ENCODE assay signal across 8 mouse cellular contexts in the genomic region with DNA sequence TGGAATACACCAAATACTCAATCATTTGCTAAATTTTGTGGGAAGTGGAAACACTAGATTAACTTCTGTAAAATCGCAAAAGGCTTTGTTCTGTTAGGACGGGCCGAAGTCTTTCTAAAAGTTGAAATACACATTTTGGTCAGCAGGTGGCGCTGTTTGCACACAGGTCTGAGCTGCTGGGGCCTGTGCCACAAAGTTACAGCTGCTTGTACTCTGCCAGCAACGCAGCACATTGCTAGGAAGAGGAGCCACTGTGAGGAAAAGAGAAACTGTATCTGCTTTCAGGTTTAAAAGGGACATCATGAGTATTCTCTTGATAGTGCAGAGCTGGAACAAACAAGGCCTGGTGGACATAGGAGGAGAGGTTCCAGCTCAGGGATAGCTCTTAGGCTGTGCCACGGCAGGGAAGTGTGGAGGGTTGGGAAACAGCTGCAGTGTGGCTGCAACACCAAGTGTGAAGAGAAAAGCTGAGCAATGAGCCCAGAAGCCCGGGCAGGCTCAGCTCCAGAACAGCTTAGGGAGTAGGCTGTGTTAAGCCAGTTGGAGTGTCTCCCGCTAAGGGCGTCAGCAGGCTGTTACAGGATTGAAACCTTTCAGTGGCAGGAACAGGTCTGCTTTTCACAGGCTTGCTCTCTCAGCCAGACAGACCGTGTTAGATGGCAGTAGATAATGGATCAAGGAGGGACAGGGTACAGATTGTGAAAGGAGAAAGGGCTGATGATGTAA. TPM values are rescaled to one million over a fixed set of nuclear protein-coding genes. Genes with fewer than 3 reads are reported as not detected.
DNase-seq lines count a peak whose midpoint lies in the region; ATAC-seq and TF ChIP-seq lines count a peak whose summit lies in the region.

No protein-coding gene starts in this region.

- H3K9ac ChIP-seq in ES-E14 (ENCODE audit: insufficient read depth, low read depth, low read length, poor library complexity, severe bottlenecking): no peak overlapping the region
- no peak overlapping the region for H3K9ac ChIP-seq in forebrain, embryonic 16.5 days (replicated peaks; ENCODE audit: low read depth, low read length)

- in situ Hi-C loops in ES-E14 (cut with MboI; ENCODE audit: low sequenced_read_pairs in 2 of 2, unreplicated experiment in 2 of 2): no loop called here

- peaks cover 6% of the 10 kb centered on the region for H3K36me3 ChIP-seq in ES-E14 (ENCODE audit: control insufficient read depth, insufficient read depth, low read length, poor library complexity, severe bottlenecking)
- no peaks in the 10 kb centered on the region; the same call in 1 of the 2 replicates for H3K36me3 ChIP-seq in forebrain, embryonic 16.5 days (ENCODE audit: control insufficient read depth, insufficient read depth)

- peak; percentile 76 for ATAC-seq in forebrain, embryonic 16.5 days

- H3K4me1 ChIP-seq in ES-E14 (ENCODE audit: control insufficient read depth in 2 of 2, insufficient read depth in 2 of 2, low read length in 2 of 2, poor library complexity in 1 of 2): peaks cover under 1 to 2% of the 10 kb centered on the region in 2 experiments; a peak in 1 of 4 replicates
- H3K4me1 ChIP-seq in forebrain, embryonic 16.5 days (replicated peaks; ENCODE audit: control insufficient read depth, insufficient read depth, low read length): peaks cover 16% of the 10 kb centered on the region

- intact Hi-C loops in heart, postnatal 25 days (cut with DNase I): loop anchor here (1.0 to 5.0 kb wide), 4 partner anchors 23 to 175 kb away; no protein-coding TSS in a partner anchor

- WGBS in forebrain, embryonic 16.5 days: 30% methylated on average over 10 of the region's 10 CpGs

- no peak overlapping the region for H3K4me2 ChIP-seq in forebrain, embryonic 16.5 days (ENCODE audit: low read length)

- H3K9me3 ChIP-seq in ES-E14 (ENCODE audit: control insufficient read depth, insufficient read depth, low read depth, low read length): no peaks in the 10 kb centered on the region
- no peaks in the 10 kb centered on the region for H3K9me3 ChIP-seq in forebrain, embryonic 16.5 days (ENCODE audit: control insufficient read depth, low read length)

- H3K27me3 ChIP-seq in forebrain, embryonic 16.5 days (replicated peaks; ENCODE audit: control insufficient read depth, insufficient read depth, low read length): no peaks in the 10 kb centered on the region

- H3K27ac ChIP-seq in ES-E14 (ENCODE audit: insufficient read depth, low read depth, low read length, poor library complexity, severe bottlenecking): no peak overlapping the region
- H3K27ac ChIP-seq in forebrain, embryonic 16.5 days (ENCODE audit: low read length): peak overlapping the region; percentile 63; the same call in 1 of the 2 replicates

- no peak overlapping the region for H3K4me3 ChIP-seq in ES-E14 (ENCODE audit: insufficient read depth in 1 of 2, low read depth in 1 of 2, low read length in 2 of 2, poor library complexity in 1 of 2, severe bottlenecking in 1 of 2)
- no peak overlapping the region for H3K4me3 ChIP-seq in forebrain, embryonic 16.5 days (replicated peaks; ENCODE audit: low read length)

- DNase-seq in ES-E14 (ENCODE audit: low read depth, low spot score): peak; percentile 79
- DNase-seq in cerebellum, adult 18-20 months: peak; percentile 74 to 83
- DNase-seq in heart, postnatal 25 days (ENCODE audit: low spot score): peak; percentile 67
- DNase-seq in layer of hippocampus, adult 18-20 months (ENCODE audit: low spot score in 2 of 2): peak; percentile 81 to 94
- peak; percentile 76 to 78 for DNase-seq in lung, adult 18-20 months
- DNase-seq in ovary, postnatal 10 days (ENCODE audit: low spot score): peak; percentile 67
- peak; percentile 89 for DNase-seq in thymus, postnatal 0 days (ENCODE audit: low spot score)

TF ChIP-seq in ES-E14, 5 proteins besides CTCF, POLR2A, EP300 and RAD21:
- TF ChIP-seq ZC3H11A (IDR thresholded peaks at IDR 0.05; ENCODE audit: borderline replicate concordance, low read depth, low read length) (peak; percentile 87), HCFC1 (IDR thresholded peaks at IDR 0.05; ENCODE audit: borderline replicate concordance, insufficient read depth, low read length) (no peak), ZNF384 (IDR thresholded peaks at IDR 0.05; ENCODE audit: low read depth, low read length) (no peak), MAFK (IDR thresholded peaks at IDR 0.05; ENCODE audit: insufficient read depth, low read depth, low read length) (no peak), CHD2 (IDR thresholded peaks at IDR 0.05; ENCODE audit: low read depth, low read length) (no peak)

RNA-seq across cellular contexts. Expression of gene Timm10, which starts 5.0 kb away (rescaled TPM):
- total RNA-seq in ES-E14 (2012; rRNA removed): 60.2 and 73.5 TPM in 2 replicates
- 58.0 and 69.5 TPM in 2 replicates for polyA plus RNA-seq in forebrain, embryonic 16.5 days (2015; fragmentation: Nextera tagmentation; extraction: Ambion mirVana)
- 100 to 1,000 TPM in 1 of 2 experiments, 10 to 100 TPM in 1; 99.8 to 103 TPM for total RNA-seq in heart, postnatal 25 days (2021)
- 10 to 100 TPM; 52.0 to 57.7 TPM for total RNA-seq in layer of hippocampus, adult 18-20 months (2021)
- 35.6 and 38.9 TPM in 2 replicates for polyA plus RNA-seq in thymus, postnatal 0 days (2015; fragmentation: Nextera tagmentation; extraction: Ambion mirVana)

RNA-seq across cellular contexts. Expression of gene Slc43a1, which starts 6.8 kb away (rescaled TPM):
- 30.2 and 47.0 TPM in 2 replicates for total RNA-seq in ES-E14 (2012; rRNA removed)
- polyA plus RNA-seq in forebrain, embryonic 16.5 days (2015; fragmentation: Nextera tagmentation; extraction: Ambion mirVana): 2.6 and 3.1 TPM in 2 replicates
- total RNA-seq in heart, postnatal 25 days (2021): 1 to 10 TPM; 1.5 to 2.2 TPM
- under 1 TPM; 0.15 to 0.27 TPM for total RNA-seq in layer of hippocampus, adult 18-20 months (2021)
- 19.7 and 22.7 TPM in 2 replicates for polyA plus RNA-seq in thymus, postnatal 0 days (2015; fragmentation: Nextera tagmentation; extraction: Ambion mirVana)

RNA-seq across cellular contexts. Expression of gene Smtnl1, which starts 9.4 kb away (rescaled TPM):
- 4.4 and 4.9 TPM in 2 replicates for total RNA-seq in ES-E14 (2012; rRNA removed)
- not detected in 2 replicates for polyA plus RNA-seq in forebrain, embryonic 16.5 days (2015; fragmentation: Nextera tagmentation; extraction: Ambion mirVana)
- not detected for total RNA-seq in heart, postnatal 25 days (2021)
- total RNA-seq in layer of hippocampus, adult 18-20 months (2021): not detected
- polyA plus RNA-seq in thymus, postnatal 0 days (2015; fragmentation: Nextera tagmentation; extraction: Ambion mirVana): 0.38 and 0.44 TPM in 2 replicates

RNA-seq across cellular contexts. Expression of gene Ube2l6, which starts 33.2 kb away (rescaled TPM):
- total RNA-seq in ES-E14 (2012; rRNA removed): 0.58 and 1.9 TPM in 2 replicates
- polyA plus RNA-seq in forebrain, embryonic 16.5 days (2015; fragmentation: Nextera tagmentation; extraction: Ambion mirVana): 21.2 and 28.1 TPM in 2 replicates
- 10 to 100 TPM; 30.6 to 70.6 TPM for total RNA-seq in heart, postnatal 25 days (2021)
- total RNA-seq in layer of hippocampus, adult 18-20 months (2021): 1 to 10 TPM; 4.8 to 5.9 TPM
- polyA plus RNA-seq in thymus, postnatal 0 days (2015; fragmentation: Nextera tagmentation; extraction: Ambion mirVana): 39.1 and 45.5 TPM in 2 replicates

RNA-seq across cellular contexts. Expression of gene Rtn4rl2, which starts 54.7 kb away (rescaled TPM):
- total RNA-seq in ES-E14 (2012; rRNA removed): 0.79 and 0.80 TPM in 2 replicates
- 9.8 and 11.4 TPM in 2 replicates for polyA plus RNA-seq in forebrain, embryonic 16.5 days (2015; fragmentation: Nextera tagmentation; extraction: Ambion mirVana)
- total RNA-seq in heart, postnatal 25 days (2021): 1 to 10 TPM; 1.8 to 4.0 TPM
- total RNA-seq in layer of hippocampus, adult 18-20 months (2021): 100 to 1,000 TPM; 103 to 104 TPM
- polyA plus RNA-seq in thymus, postnatal 0 days (2015; fragmentation: Nextera tagmentation; extraction: Ambion mirVana): 0.10 and 0.22 TPM in 2 replicates
